ENCODE assay signal across 7 mouse cellular contexts in genomic region chr11:69059357-69059974, GRCm38 (mm10). TPM values are rescaled to one million over a fixed set of nuclear protein-coding genes. Genes with fewer than 3 reads are reported as not detected.
DNase-seq lines count a peak whose midpoint lies in the region; ATAC-seq lines count a peak whose summit lies in the region.

Borcs6 (plus strand) TSS chr11:69059717.

- intact Hi-C loops in gastrocnemius, postnatal 36 days (cut with DNase I): no loop called here
- intact Hi-C loops in left cerebral cortex, postnatal 36 days (cut with DNase I): no loop called here

- H3K27me3 ChIP-seq in intestine, embryonic 16.5 days (replicated peaks; ENCODE audit: control insufficient read depth, insufficient read depth, low read length): no peaks in the 10 kb centered on the region
- no peaks in the 10 kb centered on the region for H3K27me3 ChIP-seq in midbrain, embryonic 11.5 days (ENCODE audit: control insufficient read depth, insufficient read depth, low read length)

- ATAC-seq in intestine, embryonic 16.5 days: peak; percentile 92
- ATAC-seq in midbrain, embryonic 11.5 days (ENCODE audit: low FRiP score): peak; percentile 92

- H3K27ac ChIP-seq in intestine, embryonic 16.5 days (ENCODE audit: low read length): peak within 1 kb of the TSS; percentile 93
- H3K27ac ChIP-seq in midbrain, embryonic 11.5 days (ENCODE audit: low read depth, low read length): peak within 1 kb of the TSS; percentile 71

- under 1% methylated on average over 63 of the region's 64 CpGs for WGBS in intestine, embryonic 16.5 days
- 0% methylated on average over 64 of the region's 64 CpGs for WGBS in midbrain, embryonic 11.5 days

- peak within 1 kb of the TSS; percentile 94 for H3K9ac ChIP-seq in intestine, embryonic 16.5 days (ENCODE audit: low read depth, low read length)
- H3K9ac ChIP-seq in midbrain, embryonic 11.5 days (ENCODE audit: low read length): peak within 1 kb of the TSS; percentile 77

- H3K4me3 ChIP-seq in intestine, embryonic 16.5 days (ENCODE audit: low read length): peak within 1 kb of the TSS; percentile 90
- H3K4me3 ChIP-seq in midbrain, embryonic 11.5 days (ENCODE audit: low read depth, low read length): peak within 1 kb of the TSS; percentile 63

- peaks cover 25% of the 10 kb centered on the region for H3K4me1 ChIP-seq in intestine, embryonic 16.5 days (ENCODE audit: control insufficient read depth, insufficient read depth, low read length)
- H3K4me1 ChIP-seq in midbrain, embryonic 11.5 days (ENCODE audit: control insufficient read depth, insufficient read depth, low read length): peaks cover 14% of the 10 kb centered on the region

- H3K9me3 ChIP-seq in intestine, embryonic 16.5 days (ENCODE audit: control insufficient read depth, low read length): no peaks in the 10 kb centered on the region
- H3K9me3 ChIP-seq in midbrain, embryonic 11.5 days (ENCODE audit: control insufficient read depth, low read length): no peaks in the 10 kb centered on the region

- peak; percentile 83 to 88 for DNase-seq in adrenal gland, adult 18-20 months (ENCODE audit: low spot score in 2 of 2)
- peak; percentile 98 for DNase-seq in embryo, embryonic 11 days
- peak; percentile 90 to 92 for DNase-seq in gastrocnemius, postnatal 36 days
- DNase-seq in left cerebral cortex, postnatal 36 days (ENCODE audit: low spot score in 2 of 2): peak; percentile 94
- DNase-seq in midbrain, embryonic 11.5 days (ENCODE audit: low spot score, missing footprints): peak; percentile 99
- DNase-seq in skeletal muscle tissue, adult 2 months (ENCODE audit: low read depth, low spot score): peak; percentile 99

- H3K4me2 ChIP-seq in intestine, embryonic 16.5 days (ENCODE audit: low read depth, low read length): peak within 1 kb of the TSS; percentile 96
- H3K4me2 ChIP-seq in midbrain, embryonic 11.5 days: peak within 1 kb of the TSS; percentile 94

- no peaks in the 10 kb centered on the region for H3K36me3 ChIP-seq in intestine, embryonic 16.5 days (ENCODE audit: control insufficient read depth, insufficient read depth, low read length)
- H3K36me3 ChIP-seq in midbrain, embryonic 11.5 days (ENCODE audit: control insufficient read depth, insufficient read depth, low read length): no peaks in the 10 kb centered on the region

RNA-seq across cellular contexts. Expression of gene Borcs6, which starts in this region (rescaled TPM):
- total RNA-seq in adrenal gland, adult 18-20 months (2021): 10 to 100 TPM; 23.7 to 23.9 TPM
- 10 to 100 TPM; 17.4 to 18.8 TPM for total RNA-seq in gastrocnemius, postnatal 36 days (2021)
- 8.0 and 8.6 TPM in 2 replicates for polyA plus RNA-seq in intestine, embryonic 16.5 days (2015; fragmentation: Nextera tagmentation; extraction: Ambion mirVana)
- total RNA-seq in left cerebral cortex, postnatal 36 days (2021): 10 to 100 TPM; 30.7 to 38.4 TPM
- 8.8 and 9.8 TPM in 2 replicates for polyA plus RNA-seq in midbrain, embryonic 11.5 days (2014; fragmentation: Nextera tagmentation; extraction: Ambion mirVana)

Comparison
In these comparisons a context has a peak if more than half of its experiments do, and no peak if none do; other contexts are left out.
1. Peak in every context shown above with its lines: DNase-seq, ATAC-seq, H3K4me3 ChIP-seq and H3K27ac ChIP-seq.